Mouse (Mus musculus): Measurements from ENCODE around the gene Pomt1. TPM values are rescaled to one million over a fixed set of nuclear protein-coding genes. Genes with fewer than 3 reads are reported as not detected.

Pomt1 gene
- total and polyA plus RNA-seq, 3 experiments: 13.6 to 16.7 (median 16.0) TPM

DNA sequence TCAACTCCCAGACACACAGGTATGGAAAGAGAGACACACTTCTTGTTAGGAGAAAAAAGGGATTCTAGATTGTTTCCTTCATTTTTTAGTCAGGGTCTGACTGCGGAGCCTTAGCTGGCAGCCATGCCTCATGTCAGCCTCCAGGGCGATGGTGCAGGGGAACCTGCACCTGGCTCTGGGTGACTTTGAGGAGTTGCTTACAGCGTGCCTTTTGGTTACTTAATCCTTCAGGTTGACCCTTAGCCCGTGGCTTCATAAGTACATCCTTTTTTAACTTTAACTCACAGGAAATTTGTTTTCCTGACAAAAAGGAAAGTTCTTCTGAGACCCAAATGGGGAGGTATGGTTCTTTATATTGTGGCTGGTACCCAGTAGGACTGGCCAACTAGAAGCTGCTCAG lies 6.6 kb downstream of the Pomt1 start:
- Histone ChIP-seq H3K9me3 (replicated peaks; ENCODE audit: low read length) (no peaks in the 10 kb centered on the region), H3K4me2 (ENCODE audit: insufficient read depth, low read depth, poor library complexity, severe bottlenecking) (no peak overlapping the region), H3K9ac (ENCODE audit: insufficient read depth, low read depth) (no peak overlapping the region), H3K79me2 (replicated peaks; ENCODE audit: control insufficient read depth, extremely low read depth, insufficient read depth, poor library complexity, severe bottlenecking) (no peaks in the 10 kb centered on the region), H3K27me3 (replicated peaks) (no peaks in the 10 kb centered on the region), H3K27ac (ENCODE audit: insufficient read depth, low read depth) (no peak overlapping the region), H3K4me1 (ENCODE audit: control insufficient read depth in 1 of 2, insufficient read depth in 2 of 2) (peaks cover 0 to 1% of the 10 kb centered on the region in 2 experiments; a peak in 2 of 4 replicates), H3K4me3 (replicated peaks in 1 of 3; ENCODE audit: low read depth in 2 of 3, low read length in 2 of 3, poor library complexity in 1 of 3) (no peak overlapping the region), H3K36me3 (replicated peaks in 1 of 2; ENCODE audit: control insufficient read depth in 1 of 2, insufficient read depth in 1 of 2, low read length in 1 of 2) (peaks cover 34 to 85% of the 10 kb centered on the region in 2 experiments)
- in situ Hi-C loops (cut with MboI; ENCODE audit: low pct_ligation_motif_present, low pct_unique_long_range_greater_than_20kb, low sequenced_read_pairs) (no loop called here), dilution Hi-C loops (cut with MboI; ENCODE audit: extremely low pct_ligation_motif_present, extremely low pct_unique_long_range_greater_than_20kb, low sequenced_read_pairs) (no loop called here)
- no peak for TF ChIP-seq E2F4 (IDR thresholded peaks at IDR 0.05; ENCODE audit: insufficient replicate concordance, low read depth, low read length)
- no peak for TF ChIP-seq POLR2A (IDR thresholded peaks at IDR 0.05; ENCODE audit: low read depth, low read length)
- TF ChIP-seq MAX (IDR thresholded peaks at IDR 0.05; ENCODE audit: low read length): no peak
- TF ChIP-seq TCF12 (IDR thresholded peaks at IDR 0.05; ENCODE audit: low read depth, low read length): no peak
- no peak for TF ChIP-seq SIN3A (IDR thresholded peaks at IDR 0.05; ENCODE audit: low read length)
- TF ChIP-seq MXI1 (IDR thresholded peaks at IDR 0.05; ENCODE audit: low read depth, low read length): no peak
- no peak for TF ChIP-seq SMC3 (IDR thresholded peaks at IDR 0.05; ENCODE audit: low read depth, low read length)
- no peak for TF ChIP-seq POLR2AphosphoS2 (IDR thresholded peaks at IDR 0.05; ENCODE audit: low read depth, low read length)
- TF ChIP-seq ELF1 (IDR thresholded peaks at IDR 0.05; ENCODE audit: low read depth, low read length): no peak
- TF ChIP-seq RCOR1 (conservative IDR thresholded peaks at IDR 0.05; ENCODE audit: low read depth, low read length): no peak
- no peak for TF ChIP-seq MAFK (IDR thresholded peaks at IDR 0.05; ENCODE audit: insufficient replicate concordance, low read length)
- TF ChIP-seq ZKSCAN1 (IDR thresholded peaks at IDR 0.05; ENCODE audit: borderline replicate concordance, low read depth, low read length): no peak
- no peak for TF ChIP-seq KAT2A (IDR thresholded peaks at IDR 0.05; ENCODE audit: insufficient replicate concordance, low read length)
- TF ChIP-seq HCFC1 (IDR thresholded peaks at IDR 0.05; ENCODE audit: low read depth, low read length): no peak
- no peak for TF ChIP-seq NELFE (IDR thresholded peaks at IDR 0.05; ENCODE audit: low read depth, low read length)
- no peak for TF ChIP-seq JUND (conservative IDR thresholded peaks at IDR 0.05; ENCODE audit: low read depth, low read length)
- TF ChIP-seq ZC3H11A (IDR thresholded peaks at IDR 0.05; ENCODE audit: low read depth, low read length): no peak
- DNase-seq (ENCODE audit: extremely low read depth): no peak

DNA sequence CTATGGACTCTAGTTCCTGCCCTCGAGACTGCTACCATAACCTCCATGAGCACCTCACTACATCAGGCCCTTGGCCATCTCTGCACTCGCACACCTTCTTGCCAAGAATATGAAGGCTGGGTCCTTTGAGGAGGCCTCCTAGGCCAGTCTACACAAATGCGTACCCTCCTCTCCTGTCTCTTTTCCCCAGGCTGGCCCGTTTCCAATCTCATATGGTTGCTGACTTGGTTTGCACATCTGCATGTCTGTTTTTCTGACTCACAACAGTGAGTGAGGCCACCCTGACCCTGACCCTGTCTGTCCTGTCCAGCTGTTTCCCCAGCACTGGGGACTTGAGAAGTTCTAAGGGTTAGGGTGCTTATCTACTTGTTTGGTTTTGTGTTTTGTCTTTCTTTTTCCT lies 10.4 kb downstream of the Pomt1 start:
- DNase-seq (ENCODE audit: extremely low read depth): no peak
- dilution Hi-C loops (cut with MboI; ENCODE audit: extremely low pct_ligation_motif_present, extremely low pct_unique_long_range_greater_than_20kb, low sequenced_read_pairs) (no loop called here), in situ Hi-C loops (cut with MboI; ENCODE audit: low pct_ligation_motif_present, low pct_unique_long_range_greater_than_20kb, low sequenced_read_pairs) (no loop called here)
- no peak for TF ChIP-seq TBP (conservative IDR thresholded peaks at IDR 0.05; ENCODE audit: low read depth, low read length)
- no peak for TF ChIP-seq IRF4 (IDR thresholded peaks at IDR 0.05; ENCODE audit: low read depth, low read length)
- no peak for TF ChIP-seq NELFE (IDR thresholded peaks at IDR 0.05; ENCODE audit: low read depth, low read length)
- no peak for TF ChIP-seq MAFK (IDR thresholded peaks at IDR 0.05; ENCODE audit: insufficient replicate concordance, low read length)
- H3K27ac ChIP-seq (ENCODE audit: insufficient read depth, low read depth): no peak overlapping the region
- peaks cover 61 to 96% of the 10 kb centered on the region in 2 experiments for H3K36me3 ChIP-seq (replicated peaks in 1 of 2; ENCODE audit: control insufficient read depth in 1 of 2, insufficient read depth in 1 of 2, low read length in 1 of 2)
- H3K9ac ChIP-seq (ENCODE audit: insufficient read depth, low read depth): no peak overlapping the region
- H3K79me2 ChIP-seq (replicated peaks; ENCODE audit: control insufficient read depth, extremely low read depth, insufficient read depth, poor library complexity, severe bottlenecking): no peaks in the 10 kb centered on the region
- no peaks in the 10 kb centered on the region for H3K4me1 ChIP-seq (ENCODE audit: control insufficient read depth in 1 of 2, insufficient read depth in 2 of 2)
- H3K27me3 ChIP-seq (replicated peaks): no peaks in the 10 kb centered on the region
- H3K4me2 ChIP-seq (ENCODE audit: insufficient read depth, low read depth, poor library complexity, severe bottlenecking): no peak overlapping the region
- H3K9me3 ChIP-seq (replicated peaks; ENCODE audit: low read length): no peaks in the 10 kb centered on the region
- no peak overlapping the region for H3K4me3 ChIP-seq (replicated peaks in 1 of 3; ENCODE audit: low read depth in 2 of 3, low read length in 2 of 3, poor library complexity in 1 of 3)

Measured in CH12.LX (cell line).